Mouse (Mus musculus): ENCODE data around the gene Ksr2.

GRCm38 (mm10) chr5:117651238-117651886, 237.6 kb downstream of the Ksr2 start:
- TF ChIP-seq SIN3A (IDR thresholded peaks at IDR 0.05; ENCODE audit: low read length) (no peak), EP300 (IDR thresholded peaks at IDR 0.05; ENCODE audit: low read length) (no peak), RCOR1 (conservative IDR thresholded peaks at IDR 0.05; ENCODE audit: low read depth, low read length) (no peak), E2F4 (IDR thresholded peaks at IDR 0.05; ENCODE audit: insufficient replicate concordance, low read depth, low read length) (no peak)
